Mouse (Mus musculus) bone marrow macrophage, adult 2 months (primary cell): ENCODE measurements around the gene Afmid.

Experiments
- CTCF ChIP-seq: IDR thresholded peaks from 2 replicates; pipeline ENCODE4 v1.5.1; 2012; ENCODE audit warnings: low read depth, mild to moderate bottlenecking, low read length, moderate library complexity
- POLR2A ChIP-seq: IDR thresholded peaks from 2 replicates; pipeline ENCODE4 v1.6.1; 2012; ENCODE audit warnings: mild to moderate bottlenecking, low read depth, low read length, borderline replicate concordance

DNA sequence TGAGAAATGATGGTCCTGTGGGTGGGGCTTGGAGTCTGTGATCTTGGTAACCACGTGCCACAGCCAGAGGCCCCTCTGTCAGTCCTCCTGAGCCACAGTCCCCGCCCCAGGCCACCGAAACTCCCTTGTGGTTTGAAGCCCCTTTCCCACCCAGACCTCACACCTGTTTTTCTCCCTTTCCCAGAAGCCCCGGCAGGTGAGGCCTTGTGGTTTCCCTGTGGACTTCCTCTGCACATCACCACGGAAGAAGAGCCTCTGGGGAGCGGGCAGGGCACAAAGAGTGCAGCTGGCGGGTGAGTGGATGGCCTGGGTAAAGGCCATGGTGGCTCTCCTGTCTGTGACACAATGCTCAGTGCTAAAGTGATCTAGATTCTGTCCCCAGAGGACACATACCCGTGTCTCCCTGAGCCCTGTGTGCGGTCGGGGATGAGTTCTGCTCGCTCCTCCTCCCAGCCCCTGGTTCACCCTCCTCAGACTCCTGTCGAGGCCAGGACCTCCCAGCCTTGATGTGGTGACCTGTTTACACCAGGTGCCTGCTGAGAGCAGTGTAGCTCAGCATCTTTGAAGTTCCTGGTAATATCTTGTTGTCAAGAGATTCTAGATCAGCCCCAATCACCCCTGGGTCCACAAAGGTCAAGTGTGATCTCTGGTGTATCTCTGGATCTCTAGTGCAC, 46.3 kb downstream of the Afmid start:
- TF ChIP-seq POLR2A (no peak), CTCF (no peak)
